Mouse (Mus musculus) C2C12 (cell line): ENCODE measurements around the gene Tmem17. TPM values are rescaled to one million over a fixed set of nuclear protein-coding genes. Genes with fewer than 3 reads are reported as not detected.

Experiments used
- H3K27me3 ChIP-seq: one replicate; pipeline ENCODE4 v1.6.1; 2011; ENCODE audit not compliant: control insufficient read depth, insufficient read depth, insufficient read length
- H3K36me3 ChIP-seq: one replicate; pipeline ENCODE4 v1.6.1; 2011; ENCODE audit not compliant: control insufficient read depth, insufficient read depth
- H3K4me3 ChIP-seq: one replicate; pipeline ENCODE4 v1.5.1; 2011; ENCODE audit warnings: mild to moderate bottlenecking, control low read depth; ENCODE audit not compliant: poor library complexity, insufficient read depth, severe bottlenecking
- H3K79me2 ChIP-seq: one replicate; pipeline ENCODE4 v1.6.1; 2011; ENCODE audit not compliant: control insufficient read depth, insufficient read depth
- H3K79me3 ChIP-seq: one replicate; pipeline ENCODE4 v1.6.1; 2011; ENCODE audit warnings: low read depth, control low read depth
- H3ac ChIP-seq: one replicate; pipeline ENCODE3; 2011; ENCODE audit warnings: low read depth; ENCODE audit not compliant: control insufficient read depth, insufficient read length
- CEBPB ChIP-seq: IDR thresholded peaks from one replicate; pipeline ENCODE4 v1.6.1; 2011; ENCODE audit warnings: low read depth, mild to moderate bottlenecking, control low read depth, moderate library complexity
- CTCF ChIP-seq: IDR thresholded peaks from one replicate; pipeline ENCODE4 v1.5.1; 2011; ENCODE audit not compliant: control insufficient read depth, insufficient read depth, insufficient read length
- FOSL1 ChIP-seq: IDR thresholded peaks from one replicate; pipeline ENCODE4 v1.8.0; 2011; ENCODE audit warnings: mild to moderate bottlenecking, low read length; ENCODE audit not compliant: poor library complexity, insufficient read depth, severe bottlenecking
- MAX ChIP-seq: IDR thresholded peaks from one replicate; pipeline ENCODE4 v1.6.1; 2011; ENCODE audit warnings: mild to moderate bottlenecking, control low read depth
- MYOD1 ChIP-seq: IDR thresholded peaks from one replicate; pipeline ENCODE4 v1.6.1; 2011; ENCODE audit warnings: low read depth; ENCODE audit not compliant: control insufficient read depth, insufficient read length
- MYOG ChIP-seq: IDR thresholded peaks from one replicate; pipeline ENCODE4 v1.6.1; 2011; ENCODE audit not compliant: control insufficient read depth, insufficient read length; ENCODE audit errors: extremely low read depth
- USF1 ChIP-seq: IDR thresholded peaks from one replicate; pipeline ENCODE4 v1.6.1; 2011; ENCODE audit warnings: low read depth, mild to moderate bottlenecking, control low read depth, moderate library complexity
- polyA plus RNA-seq: library from polyadenylated mRNA; unstranded; fragments of >200 nt; fragmentation: generic; extraction: Trizol; gene quantifications from one replicate; pipeline ENCODE4 v1.2.1, GENCODE M21; 2012; ENCODE audit warnings: missing spikeins

Gene Tmem17
- polyA plus RNA-seq, 1 experiment = 2.7 TPM

- H3K79me2 ChIP-seq = no peaks in the 10 kb centered on the region
- no peak overlapping the region for H3K4me3 ChIP-seq
- H3ac ChIP-seq = no peak overlapping the region
- no peak for TF ChIP-seq USF1
- TF ChIP-seq MAX = no peak
- no peak for TF ChIP-seq MYOD1
- TF ChIP-seq FOSL1 = no peak
- no peak for TF ChIP-seq MYOG
- no peak for TF ChIP-seq CEBPB
- TF ChIP-seq CTCF = no peak
- no peaks in the 10 kb centered on the region for H3K27me3 ChIP-seq
- H3K36me3 ChIP-seq = no peaks in the 10 kb centered on the region
- H3K79me3 ChIP-seq = no peaks in the 10 kb centered on the region
Measured at GRCm38 (mm10) chr11:22518445-22518844, 6.6 kb downstream of the Tmem17 start.

GRCm38 (mm10) chr11:22520251-22520650 lies 8.4 kb downstream of the Tmem17 start:
- Histone ChIP-seq H3ac (no peak overlapping the region), H3K4me3 (no peak overlapping the region), H3K79me2 (no peaks in the 10 kb centered on the region), H3K27me3 (no peaks in the 10 kb centered on the region), H3K79me3 (no peaks in the 10 kb centered on the region), H3K36me3 (no peaks in the 10 kb centered on the region)
- TF ChIP-seq FOSL1 (no peak), CTCF (no peak), USF1 (no peak), MYOD1 (no peak), MAX (no peak), MYOG (no peak), CEBPB (no peak)

- no peaks in the 10 kb centered on the region for H3K79me3 ChIP-seq
- no peaks in the 10 kb centered on the region for H3K27me3 ChIP-seq
- TF ChIP-seq USF1 (no peak), CTCF (no peak), MAX (no peak), FOSL1 (no peak), CEBPB (no peak), MYOG (no peak), MYOD1 (no peak)
- H3K79me2 ChIP-seq = no peaks in the 10 kb centered on the region
- no peak overlapping the region for H3ac ChIP-seq
- no peak overlapping the region for H3K4me3 ChIP-seq
- no peaks in the 10 kb centered on the region for H3K36me3 ChIP-seq
Measured at GRCm38 (mm10) chr11:22524606-22525005, 12.7 kb downstream of the Tmem17 start.

- no peak overlapping the region for H3ac ChIP-seq
- H3K4me3 ChIP-seq = no peak overlapping the region
- no peaks in the 10 kb centered on the region for H3K79me3 ChIP-seq
- H3K79me2 ChIP-seq = no peaks in the 10 kb centered on the region
- TF ChIP-seq MAX (no peak), MYOD1 (no peak), MYOG (no peak), FOSL1 (no peak), USF1 (no peak), CTCF (no peak)
- no peaks in the 10 kb centered on the region for H3K27me3 ChIP-seq
- H3K36me3 ChIP-seq = no peaks in the 10 kb centered on the region
Measured at GRCm38 (mm10) chr11:22540600-22540999, 28.7 kb downstream of the Tmem17 start.

GRCm38 (mm10) chr11:22560061-22560460 lies 48.2 kb downstream of the Tmem17 start:
- no peaks in the 10 kb centered on the region for H3K36me3 ChIP-seq
- peaks cover 5% of the 10 kb centered on the region for H3K27me3 ChIP-seq
- H3K79me3 ChIP-seq = no peaks in the 10 kb centered on the region
- no peaks in the 10 kb centered on the region for H3K79me2 ChIP-seq
- no peak overlapping the region for H3K4me3 ChIP-seq
- TF ChIP-seq MYOG = no peak
- TF ChIP-seq FOSL1 = no peak
- TF ChIP-seq USF1 = no peak
- no peak for TF ChIP-seq MAX
- TF ChIP-seq CTCF = no peak
- TF ChIP-seq CEBPB = no peak
- no peak for TF ChIP-seq MYOD1
- H3ac ChIP-seq = no peak overlapping the region

- H3K36me3 ChIP-seq = no peaks in the 10 kb centered on the region
- H3K4me3 ChIP-seq = no peak overlapping the region
- no peaks in the 10 kb centered on the region for H3K79me2 ChIP-seq
- TF ChIP-seq USF1 = no peak
- no peak for TF ChIP-seq MYOD1
- no peak for TF ChIP-seq FOSL1
- TF ChIP-seq MAX = no peak
- no peak for TF ChIP-seq MYOG
- TF ChIP-seq CTCF = no peak
- H3K27me3 ChIP-seq = peaks cover 5% of the 10 kb centered on the region
- no peak overlapping the region for H3ac ChIP-seq
- H3K79me3 ChIP-seq = no peaks in the 10 kb centered on the region
Measured at GRCm38 (mm10) chr11:22560503-22561328, 48.8 kb downstream of the Tmem17 start.
